Mouse (Mus musculus) inflammation-experienced regulatory T-cells, adult 16 weeks (primary cell): ENCODE data around the gene Cgn. TPM values are rescaled to one million over a fixed set of nuclear protein-coding genes. Genes with fewer than 3 reads are reported as not detected.

Experiments
- polyA plus RNA-seq: library from polyadenylated mRNA; unstranded; fragments of 100-300 nt; shearing (Covaris generic); gene quantifications from one replicate; pipeline ENCODE4 v1.2.1, GENCODE M21; 2017

The Cgn gene
- polyA plus RNA-seq = not detected

GRCm38 (mm10) chr3:94786367-94786835 lies at the start of gene Cgn:
TSS of gene Cgn (minus strand) at chr3:94786492.

Other genes with a start within 250 kb of the Cgn start
- 14.7 TPM for gene Snx27, start 203.8 kb downstream of the Cgn start, polyA plus RNA-seq
- gene Gm10972, start 143.4 kb downstream of the Cgn start, polyA plus RNA-seq = not detected
- gene Tuft1, start 127.6 kb downstream of the Cgn start, polyA plus RNA-seq = 3.8 TPM
- gene Selenbp2, start 92.9 kb downstream of the Cgn start, polyA plus RNA-seq = not detected
- 20.4 TPM for gene Pogz, start 51.1 kb upstream of the Cgn start, polyA plus RNA-seq
- gene Psmb4, start 100.5 kb upstream of the Cgn start, polyA plus RNA-seq = 348 TPM
- gene Selenbp1, start 146.6 kb upstream of the Cgn start, polyA plus RNA-seq = 6.7 TPM
- 29.7 TPM for gene Rfx5, start 167.6 kb upstream of the Cgn start, polyA plus RNA-seq
- 17.1 TPM for gene Pi4kb, start 188.2 kb upstream of the Cgn start, polyA plus RNA-seq
- gene Zfp687, start 229.0 kb upstream of the Cgn start, polyA plus RNA-seq = 96.9 TPM